Mouse (Mus musculus) testis, postnatal 14 days (tissue): ENCODE results near the gene Actr1b.
"Not testable (repeated sequence)": the region's sequence is repeated elsewhere in the genome, so short reads cannot be mapped to it uniquely, and the experiment has no call there.

Experiments
- DNase-seq: peaks from one replicate; pipeline ENCODE4 v3.0.0; 2021; ENCODE audit warnings: low spot score

Gene Actr1b

GRCm38 (mm10) chr1:36707166-36707565 is 7.1 kb downstream of the Actr1b start:
- DNase-seq: no peak

GRCm38 (mm10) chr1:36697030-36697429 is 17.2 kb downstream of the Actr1b start:
- no peak for DNase-seq

- DNase-seq: no peak
These were observed 17.8 kb downstream of the Actr1b start for GRCm38 (mm10) chr1:36696411-36696810.

GRCm38 (mm10) chr1:36694871-36695270 is 19.4 kb downstream of the Actr1b start:
- DNase-seq: no peak

GRCm38 (mm10) chr1:36691271-36692155 is 22.7 kb downstream of the Actr1b start, which contains the start of gene Cox5b:
Cox5b (plus strand) TSS chr1:36691449.
- DNase-seq: peak; percentile 97

- DNase-seq: no peak
These were observed 23.5 kb downstream of the Actr1b start for GRCm38 (mm10) chr1:36690671-36691235.

GRCm38 (mm10) chr1:36683810-36684467 is 30.3 kb downstream of the Actr1b start:
- peak; percentile 73 for DNase-seq

- DNase-seq: peak; percentile 87
These were observed 31.4 kb downstream of the Actr1b start, which contains the start of gene Fam178b for GRCm38 (mm10) chr1:36682620-36683355. Fam178b (minus strand) TSS chr1:36683183.

GRCm38 (mm10) chr1:36680893-36681292 is 33.3 kb downstream of the Actr1b start:
- DNase-seq: no peak

GRCm38 (mm10) chr1:36674936-36675335 is 39.3 kb downstream of the Actr1b start:
- no peak for DNase-seq

GRCm38 (mm10) chr1:36672648-36673350 is 41.4 kb downstream of the Actr1b start:
- DNase-seq: no peak

- no peak for DNase-seq
These were observed 43.0 kb downstream of the Actr1b start for GRCm38 (mm10) chr1:36671260-36671659.

GRCm38 (mm10) chr1:36670256-36670655 is 44.0 kb downstream of the Actr1b start:
- no peak for DNase-seq

- not testable (repeated sequence) for DNase-seq
These were observed 46.2 kb downstream of the Actr1b start for GRCm38 (mm10) chr1:36668007-36668406.

GRCm38 (mm10) chr1:36665934-36666333 is 48.3 kb downstream of the Actr1b start:
- DNase-seq: no peak

- no peak for DNase-seq
These were observed 49.0 kb downstream of the Actr1b start for GRCm38 (mm10) chr1:36665165-36665723.

- DNase-seq: no peak
These were observed 49.8 kb downstream of the Actr1b start for GRCm38 (mm10) chr1:36664457-36664856.

GRCm38 (mm10) chr1:36658621-36659399 is 55.4 kb downstream of the Actr1b start:
- DNase-seq: no peak

GRCm38 (mm10) chr1:36657658-36658415 is 56.4 kb downstream of the Actr1b start:
- no peak for DNase-seq
